Mouse (Mus musculus) myocyte (in vitro differentiated cells): ENCODE data around the gene Trp63. TPM values are rescaled to one million over a fixed set of nuclear protein-coding genes. Genes with fewer than 3 reads are reported as not detected.

ENCODE experiments used
- H3K27me3 ChIP-seq: one replicate; pipeline ENCODE4 v1.6.1; 2011; ENCODE audit not compliant: control insufficient read depth, insufficient read depth, insufficient read length
- H3K36me3 ChIP-seq: one replicate; pipeline ENCODE4 v1.6.1; 2011; ENCODE audit not compliant: control insufficient read depth, insufficient read depth
- H3K4me2 ChIP-seq: one replicate; pipeline ENCODE4 v1.6.1; 2011; ENCODE audit warnings: low read depth, control low read depth
- H3K4me3 ChIP-seq: one replicate; pipeline ENCODE4 v1.5.1; 2011; ENCODE audit warnings: mild to moderate bottlenecking, control low read depth, moderate library complexity
- H3K79me2 ChIP-seq: one replicate; pipeline ENCODE4 v1.6.1; 2011; ENCODE audit not compliant: control insufficient read depth, insufficient read depth
- H3ac ChIP-seq: one replicate; pipeline ENCODE4 v1.6.1; 2011; ENCODE audit not compliant: control insufficient read depth, insufficient read length
- CEBPB ChIP-seq: IDR thresholded peaks from 2 replicates; pipeline ENCODE4 v1.6.1; 2011; ENCODE audit warnings: mild to moderate bottlenecking, moderate library complexity; ENCODE audit not compliant: poor library complexity, insufficient read depth, severe bottlenecking
- E2F4 ChIP-seq: IDR thresholded peaks from one replicate; pipeline ENCODE4 v1.6.1; 2011; ENCODE audit warnings: mild to moderate bottlenecking, control low read depth, moderate library complexity; ENCODE audit not compliant: insufficient read depth
- MAX ChIP-seq: IDR thresholded peaks from one replicate; pipeline ENCODE4 v1.6.1; 2011; ENCODE audit warnings: low read depth, mild to moderate bottlenecking, control low read depth
- MYOD1 ChIP-seq, 3 experiments: IDR thresholded peaks; one replicate each; pipeline ENCODE4 v1.6.1; 2011; ENCODE audit warnings: control low read depth in 2 of 3, low read depth in 2 of 3, mild to moderate bottlenecking in 2 of 3, moderate library complexity in 1 of 3; ENCODE audit not compliant: insufficient read length in 2 of 3, control insufficient read depth in 1 of 3
- MYOG ChIP-seq, 3 experiments: IDR thresholded peaks; one replicate each; pipeline ENCODE4 v1.6.1; 2011; ENCODE audit warnings: control low read depth in 2 of 3, low read depth in 2 of 3, mild to moderate bottlenecking in 2 of 3; ENCODE audit not compliant: insufficient read length in 2 of 3, control insufficient read depth in 1 of 3, insufficient read depth in 1 of 3
- POLR2A ChIP-seq: IDR thresholded peaks from one replicate; pipeline ENCODE4 v1.6.1; 2011; ENCODE audit warnings: low read depth, mild to moderate bottlenecking, control low read depth, moderate library complexity; ENCODE audit not compliant: insufficient read length
- POLR2AphosphoS2 ChIP-seq: IDR thresholded peaks from one replicate; pipeline ENCODE4 v1.6.1; 2011; ENCODE audit warnings: low read depth, control low read depth; ENCODE audit not compliant: insufficient read length
- REST ChIP-seq: IDR thresholded peaks from one replicate; pipeline ENCODE4 v1.6.1; 2011; ENCODE audit warnings: mild to moderate bottlenecking, control low read depth, moderate library complexity; ENCODE audit not compliant: insufficient read depth, insufficient read length
- SRF ChIP-seq: IDR thresholded peaks from one replicate; pipeline ENCODE4 v1.6.1; 2011; ENCODE audit warnings: low read depth; ENCODE audit not compliant: control insufficient read depth, insufficient read length
- TCF12 ChIP-seq: IDR thresholded peaks from one replicate; pipeline ENCODE4 v1.6.1; 2011; ENCODE audit warnings: mild to moderate bottlenecking, control low read depth; ENCODE audit not compliant: poor library complexity, insufficient read depth, severe bottlenecking
- TCF3 ChIP-seq: IDR thresholded peaks from one replicate; pipeline ENCODE4 v1.6.1; 2011; ENCODE audit warnings: low read depth, control low read depth; ENCODE audit not compliant: insufficient read length
- USF1 ChIP-seq: IDR thresholded peaks from one replicate; pipeline ENCODE4 v1.6.1; 2011; ENCODE audit warnings: low read depth, mild to moderate bottlenecking, control low read depth, moderate library complexity
- polyA plus RNA-seq: library from polyadenylated mRNA; unstranded; fragments of >200 nt; fragmentation: generic; extraction: Trizol; gene quantifications from one replicate; pipeline ENCODE4 v1.2.1, GENCODE M21; 2012; ENCODE audit warnings: missing spikeins

The Trp63 gene
- polyA plus RNA-seq, 1 experiment: 11.9 TPM

- H3K79me2 ChIP-seq: no peaks in the 10 kb centered on the region
- H3ac ChIP-seq: no peak overlapping the region
- H3K27me3 ChIP-seq: no peaks in the 10 kb centered on the region
- H3K4me3 ChIP-seq: no peak overlapping the region
- TF ChIP-seq E2F4: no peak
- no peak for TF ChIP-seq POLR2AphosphoS2
- no peak for TF ChIP-seq TCF12
- TF ChIP-seq MAX: no peak
- TF ChIP-seq MYOD1 (IDR thresholded peaks at IDR 0.05; ENCODE audit: control insufficient read depth in 1 of 3, insufficient read length in 2 of 3, low read depth in 2 of 3): no peak
- TF ChIP-seq CEBPB: no peak
- TF ChIP-seq POLR2A: no peak
- TF ChIP-seq TCF3: no peak
- H3K36me3 ChIP-seq: no peaks in the 10 kb centered on the region
- H3K4me2 ChIP-seq: peak overlapping the region; percentile 21
Observed at GRCm38 (mm10) chr16:25786457-25786856, 102.9 kb downstream of the Trp63 start.

GRCm38 (mm10) chr16:25792640-25793266 lies 109.2 kb downstream of the Trp63 start:
- Histone ChIP-seq H3K36me3 (no peaks in the 10 kb centered on the region), H3K27me3 (no peaks in the 10 kb centered on the region), H3K79me2 (no peaks in the 10 kb centered on the region), H3ac (no peak overlapping the region), H3K4me3 (no peak overlapping the region), H3K4me2 (no peak overlapping the region)
- TF ChIP-seq POLR2A (no peak), POLR2AphosphoS2 (no peak), TCF3 (no peak), USF1 (no peak), MYOG (IDR thresholded peaks at IDR 0.05; ENCODE audit: control insufficient read depth in 1 of 3, insufficient read depth in 1 of 3, insufficient read length in 2 of 3, low read depth in 2 of 3) (no peak), MAX (no peak), SRF (no peak), E2F4 (no peak), MYOD1 (IDR thresholded peaks at IDR 0.05; ENCODE audit: control insufficient read depth in 1 of 3, insufficient read length in 2 of 3, low read depth in 2 of 3) (no peak), REST (no peak), CEBPB (no peak), TCF12 (no peak)

GRCm38 (mm10) chr16:25797732-25798294 lies 114.2 kb downstream of the Trp63 start:
- Histone ChIP-seq H3K4me3 (no peak overlapping the region), H3K4me2 (no peak overlapping the region), H3K36me3 (no peaks in the 10 kb centered on the region), H3ac (no peak overlapping the region), H3K27me3 (no peaks in the 10 kb centered on the region), H3K79me2 (no peaks in the 10 kb centered on the region)
- TF ChIP-seq SRF: no peak
- no peak for TF ChIP-seq REST
- no peak for TF ChIP-seq CEBPB
- TF ChIP-seq POLR2AphosphoS2: no peak
- TF ChIP-seq TCF12: no peak
- TF ChIP-seq TCF3: no peak
- TF ChIP-seq MYOD1 (IDR thresholded peaks at IDR 0.05; ENCODE audit: control insufficient read depth in 1 of 3, insufficient read length in 2 of 3, low read depth in 2 of 3): no peak
- no peak for TF ChIP-seq POLR2A
- TF ChIP-seq E2F4: no peak
- no peak for TF ChIP-seq MAX
- no peak for TF ChIP-seq USF1
- TF ChIP-seq MYOG (IDR thresholded peaks at IDR 0.05; ENCODE audit: control insufficient read depth in 1 of 3, insufficient read depth in 1 of 3, insufficient read length in 2 of 3, low read depth in 2 of 3): no peak

- Histone ChIP-seq H3K79me2 (no peaks in the 10 kb centered on the region), H3K27me3 (no peaks in the 10 kb centered on the region), H3K4me3 (no peak overlapping the region), H3K4me2 (no peak overlapping the region), H3ac (no peak overlapping the region), H3K36me3 (no peaks in the 10 kb centered on the region)
- TF ChIP-seq POLR2A: no peak
- no peak for TF ChIP-seq E2F4
- TF ChIP-seq MYOD1 (IDR thresholded peaks at IDR 0.05; ENCODE audit: control insufficient read depth in 1 of 3, insufficient read length in 2 of 3, low read depth in 2 of 3): no peak
- TF ChIP-seq POLR2AphosphoS2: no peak
- TF ChIP-seq USF1: no peak
- TF ChIP-seq SRF: no peak
- TF ChIP-seq MAX: no peak
- TF ChIP-seq TCF12: no peak
- TF ChIP-seq MYOG (IDR thresholded peaks at IDR 0.05; ENCODE audit: control insufficient read depth in 1 of 3, insufficient read depth in 1 of 3, insufficient read length in 2 of 3, low read depth in 2 of 3): no peak
- no peak for TF ChIP-seq CEBPB
- no peak for TF ChIP-seq REST
- no peak for TF ChIP-seq TCF3
Observed at GRCm38 (mm10) chr16:25799618-25800017, 116.1 kb downstream of the Trp63 start.

- no peaks in the 10 kb centered on the region for H3K36me3 ChIP-seq
- H3K4me3 ChIP-seq: no peak overlapping the region
- no peak overlapping the region for H3ac ChIP-seq
- no peaks in the 10 kb centered on the region for H3K79me2 ChIP-seq
- no peak overlapping the region for H3K4me2 ChIP-seq
- TF ChIP-seq MYOG (IDR thresholded peaks at IDR 0.05; ENCODE audit: control insufficient read depth in 1 of 3, insufficient read depth in 1 of 3, insufficient read length in 2 of 3, low read depth in 2 of 3) (no peak), USF1 (no peak), POLR2AphosphoS2 (no peak), TCF3 (no peak), E2F4 (no peak), CEBPB (no peak)
- no peaks in the 10 kb centered on the region for H3K27me3 ChIP-seq
Observed at GRCm38 (mm10) chr16:25804955-25805354, 121.4 kb downstream of the Trp63 start.
